Mouse (Mus musculus) olfactory bulb, adult 2 months (tissue): Measurements from ENCODE around the gene Pik3cb. TPM values are rescaled to one million over a fixed set of nuclear protein-coding genes. Genes with fewer than 3 reads are reported as not detected.

ENCODE experiments used
- H3K27ac ChIP-seq: fragments of 200-500 bp; 2 replicates; pipeline ENCODE4 v1.5.1; 2012; ENCODE audit warnings: low read depth, low read length; ENCODE audit not compliant: insufficient read depth
- H3K4me1 ChIP-seq: fragments of 200-500 bp; 2 replicates; pipeline ENCODE4 v1.6.1; 2012; ENCODE audit warnings: low read length; ENCODE audit not compliant: control insufficient read depth, insufficient read depth
- H3K4me3 ChIP-seq: fragments of 200-500 bp; 2 replicates; pipeline ENCODE4 v1.5.1; 2012; ENCODE audit warnings: mild to moderate bottlenecking, low read depth, low read length, moderate library complexity; ENCODE audit not compliant: insufficient read depth
- CTCF ChIP-seq: fragments of 200-500 bp; IDR thresholded peaks from 2 replicates; pipeline ENCODE4 v1.5.1; 2012; ENCODE audit warnings: low read depth, mild to moderate bottlenecking, low read length, moderate library complexity; ENCODE audit not compliant: insufficient read depth
- POLR2A ChIP-seq: fragments of 200-500 bp; IDR thresholded peaks from 2 replicates; pipeline ENCODE4 v1.6.1; 2012; ENCODE audit warnings: mild to moderate bottlenecking, low read depth, low read length, moderate library complexity; ENCODE audit not compliant: insufficient read depth
- WGBS: fragments of 180-500 bp; shearing (Covaris S2); methylation state at CpG from one replicate; pipeline ENCODE4 v1.1.7; 2018; 5-methylcytosine and 5-hydroxymethylcytosine counted together
- polyA plus RNA-seq: library from polyadenylated mRNA; stranded (reverse); fragments of >200 nt; gene quantifications from 2 replicates; pipeline ENCODE4 v1.2.4, GENCODE M21; 2012; ENCODE audit warnings: low replicate concordance; ENCODE audit not compliant: missing spikeins, insufficient read depth, insufficient read length

Pik3cb gene
- polyA plus RNA-seq, 1 experiment = not detected

GRCm38 (mm10) chr9:99109585-99109984 is 30.8 kb downstream of the Pik3cb start:
- 83% methylated on average over 3 of the region's 3 CpGs for WGBS
- Histone ChIP-seq H3K4me1 (peaks cover 6% of the 10 kb centered on the region; the same call in 1 of the 2 replicates), H3K27ac (no peak overlapping the region), H3K4me3 (no peak overlapping the region)
- no peak for TF ChIP-seq POLR2A
- no peak for TF ChIP-seq CTCF

GRCm38 (mm10) chr9:99104449-99104848 is 36.0 kb downstream of the Pik3cb start:
- Histone ChIP-seq H3K27ac (no peak overlapping the region), H3K4me1 (no peaks in the 10 kb centered on the region), H3K4me3 (no peak overlapping the region)
- TF ChIP-seq POLR2A = no peak
- no peak for TF ChIP-seq CTCF
- 91% methylated on average over 2 of the region's 2 CpGs for WGBS

- no peak overlapping the region for H3K4me3 ChIP-seq
- H3K4me1 ChIP-seq = no peaks in the 10 kb centered on the region
- WGBS = 81% methylated on average over 3 of the region's 3 CpGs
- H3K27ac ChIP-seq = no peak overlapping the region
- no peak for TF ChIP-seq POLR2A
- no peak for TF ChIP-seq CTCF
Measured at GRCm38 (mm10) chr9:99103865-99104264, 36.6 kb downstream of the Pik3cb start.

GRCm38 (mm10) chr9:99098482-99099129 is 41.8 kb downstream of the Pik3cb start:
- TF ChIP-seq CTCF (no peak), POLR2A (no peak)
- Histone ChIP-seq H3K4me3 (no peak overlapping the region), H3K27ac (no peak overlapping the region), H3K4me1 (peaks cover 2% of the 10 kb centered on the region; the same call in 1 of the 2 replicates)
- 61% methylated on average over 11 of the region's 11 CpGs for WGBS

- H3K4me1 ChIP-seq = peaks cover 2% of the 10 kb centered on the region; the same call in 1 of the 2 replicates
- no peak for TF ChIP-seq POLR2A
- TF ChIP-seq CTCF = no peak
- no peak overlapping the region for H3K27ac ChIP-seq
- H3K4me3 ChIP-seq = no peak overlapping the region
- WGBS = 78% methylated on average over 1 of the region's 1 CpGs
Measured at GRCm38 (mm10) chr9:99097668-99098067, 42.8 kb downstream of the Pik3cb start.

DNA sequence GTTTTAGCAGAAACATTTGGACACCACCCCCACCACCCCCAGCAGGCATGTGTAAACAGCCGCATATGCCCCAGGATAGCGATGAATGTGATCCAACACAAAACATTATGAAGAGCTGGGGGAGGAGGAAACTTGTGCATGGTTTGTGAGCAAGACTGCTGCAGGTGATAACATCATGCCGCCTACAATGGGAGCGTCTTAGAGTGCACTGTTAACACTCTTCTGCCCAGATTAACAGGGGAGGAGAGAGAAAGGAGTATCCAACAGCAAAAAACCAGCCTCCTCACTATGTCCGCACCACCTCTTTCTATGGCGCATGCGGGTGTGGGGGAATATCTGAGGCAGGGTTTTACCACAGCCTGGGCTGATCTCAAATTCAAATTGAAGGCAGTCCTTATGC is 45.2 kb downstream of the Pik3cb start:
- Histone ChIP-seq H3K27ac (no peak overlapping the region), H3K4me1 (peaks cover 2% of the 10 kb centered on the region; the same call in 1 of the 2 replicates), H3K4me3 (no peak overlapping the region)
- TF ChIP-seq POLR2A = no peak
- WGBS = 80% methylated on average over 7 of the region's 7 CpGs

DNA sequence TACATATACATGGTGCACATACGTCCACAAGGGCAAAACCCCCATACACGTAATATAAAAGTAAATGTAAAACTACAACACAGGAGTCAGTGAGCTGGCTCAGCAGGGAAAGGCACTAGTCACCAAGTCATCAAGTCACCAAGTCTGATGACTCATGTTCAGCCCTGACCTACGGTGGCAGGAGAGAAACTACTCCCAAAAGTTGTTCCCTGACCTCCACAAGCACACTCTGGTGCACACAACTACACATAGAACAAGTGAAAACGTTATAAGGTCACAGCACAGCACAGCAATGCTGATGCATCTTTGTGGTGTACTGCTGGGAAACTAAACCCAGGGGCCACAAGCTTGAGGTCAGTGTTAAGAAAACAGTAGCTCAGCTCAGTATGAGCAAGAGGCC is 49.9 kb downstream of the Pik3cb start:
- 80% methylated on average over 4 of the region's 4 CpGs for WGBS
- no peak for TF ChIP-seq CTCF
- no peak for TF ChIP-seq POLR2A
- Histone ChIP-seq H3K27ac (no peak overlapping the region), H3K4me1 (no peaks in the 10 kb centered on the region), H3K4me3 (no peak overlapping the region)

DNA sequence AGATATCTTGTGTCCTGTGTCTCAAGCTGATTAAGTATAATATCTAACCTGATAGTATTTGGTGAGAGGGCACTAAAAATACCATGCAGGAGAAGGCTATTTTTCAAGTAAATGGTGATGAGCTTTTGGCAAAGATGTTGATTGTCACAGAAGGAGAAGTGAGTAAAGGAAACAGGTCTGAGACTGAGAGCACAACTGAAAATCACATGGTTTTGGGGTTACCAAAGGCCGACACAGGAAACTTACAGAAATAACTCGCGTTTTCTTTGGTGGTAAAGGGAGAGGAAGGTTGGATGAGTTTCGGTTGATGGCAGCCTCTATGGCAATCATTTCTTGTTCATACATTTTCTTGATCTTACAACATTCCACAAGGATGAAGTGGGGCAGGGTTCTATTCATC is 50.5 kb downstream of the Pik3cb start:
- TF ChIP-seq CTCF = no peak
- no peak for TF ChIP-seq POLR2A
- Histone ChIP-seq H3K4me3 (no peak overlapping the region), H3K27ac (no peak overlapping the region), H3K4me1 (no peaks in the 10 kb centered on the region)
- WGBS = 93% methylated on average over 4 of the region's 4 CpGs

DNA sequence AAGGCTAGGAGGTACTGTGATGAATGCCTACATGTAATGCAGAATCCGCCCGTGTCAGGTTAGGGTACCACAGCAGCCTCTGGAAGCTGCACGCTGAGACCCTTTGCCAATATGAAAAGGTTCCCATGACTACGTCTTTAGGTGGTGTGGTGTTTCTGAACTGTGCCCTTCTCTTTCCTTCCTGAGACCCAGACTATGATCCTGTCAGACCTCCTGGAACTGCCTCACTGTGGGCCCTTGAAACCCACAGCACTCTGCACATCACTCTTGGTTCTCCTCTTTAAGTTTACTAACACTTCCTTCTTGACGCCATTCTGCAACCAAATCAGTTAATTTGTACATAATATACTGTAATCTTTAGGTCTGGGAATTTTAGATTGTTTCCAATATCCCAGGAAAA is 58.7 kb downstream of the Pik3cb start:
- Histone ChIP-seq H3K27ac (no peak overlapping the region), H3K4me1 (no peaks in the 10 kb centered on the region), H3K4me3 (no peak overlapping the region)
- 94% methylated on average over 5 of the region's 5 CpGs for WGBS
- TF ChIP-seq CTCF (no peak), POLR2A (no peak)

DNA sequence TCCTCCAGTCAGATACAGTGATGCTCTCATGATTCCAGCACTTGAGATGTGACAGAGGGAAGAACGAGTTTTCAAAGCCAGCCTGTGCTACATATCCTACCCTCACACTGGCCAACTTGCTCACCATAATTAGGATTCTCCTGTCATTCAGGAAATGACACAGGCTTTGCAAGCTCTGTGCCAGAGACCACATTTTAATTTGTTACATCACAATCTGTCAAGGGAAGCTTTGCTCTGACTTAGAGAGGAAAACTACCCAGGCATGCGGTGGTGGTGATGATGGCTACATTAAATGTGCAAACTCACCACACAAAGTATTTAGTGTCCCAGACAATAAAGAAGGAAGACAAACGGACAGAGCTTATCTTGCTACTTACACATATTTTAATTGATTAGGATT is 59.1 kb downstream of the Pik3cb start:
- Histone ChIP-seq H3K4me3 (no peak overlapping the region), H3K4me1 (no peaks in the 10 kb centered on the region), H3K27ac (no peak overlapping the region)
- TF ChIP-seq CTCF (no peak), POLR2A (no peak)
- WGBS = 89% methylated on average over 3 of the region's 3 CpGs
